Mouse (Mus musculus): ENCODE results near the gene Fbxw27.
A peak's percentile ranks its signal among the peaks of the same experiment; 100 is the strongest.

- TF ChIP-seq CTCF (IDR thresholded peaks at IDR 0.05; ENCODE audit: insufficient read depth, low read depth, low read length) (peak; percentile 59), POLR2A (IDR thresholded peaks at IDR 0.05; ENCODE audit: insufficient read depth, low read depth, low read length) (peak; percentile 67)
Observed at GRCm38 (mm10) chr9:109832391-109833087, 42.1 kb upstream of the Fbxw27 start, which contains the start of gene Nme6.
